Mouse (Mus musculus): ENCODE measurements at regions not wholly inside any gene's neighbourhood (a gene's known extent, or its start where the extent isn't known, plus 50 kb on each side); places are given as distances from the start of the nearest gene placed in this dataset.

GRCm38 (mm10) chr15:62134835-62135234, 1212.0 kb upstream of the A1bg start:
- no peak for DNase-seq (ENCODE audit: low spot score in 2 of 2)

DNA sequence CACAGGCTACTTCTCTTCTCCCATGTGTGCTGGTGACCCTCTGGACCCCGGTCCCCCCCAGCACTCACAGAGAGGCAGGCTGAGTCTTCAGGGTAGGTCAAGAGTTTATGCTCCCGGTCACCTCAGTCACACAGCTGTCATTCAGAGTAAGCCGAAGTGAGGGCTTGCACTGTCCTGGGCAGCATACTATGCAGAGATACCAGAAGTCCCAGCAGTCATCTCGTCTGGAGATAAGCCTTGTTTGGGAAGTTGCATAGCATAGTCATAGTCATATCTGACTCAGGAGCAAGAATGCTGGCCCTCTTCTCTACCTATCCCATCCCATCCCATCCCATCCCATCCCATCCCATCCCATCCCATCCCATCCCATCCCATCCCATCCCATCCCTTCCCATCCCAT, 1211.5 kb upstream of the A1bg start:
- no peak for DNase-seq (ENCODE audit: low spot score in 2 of 2)

DNA sequence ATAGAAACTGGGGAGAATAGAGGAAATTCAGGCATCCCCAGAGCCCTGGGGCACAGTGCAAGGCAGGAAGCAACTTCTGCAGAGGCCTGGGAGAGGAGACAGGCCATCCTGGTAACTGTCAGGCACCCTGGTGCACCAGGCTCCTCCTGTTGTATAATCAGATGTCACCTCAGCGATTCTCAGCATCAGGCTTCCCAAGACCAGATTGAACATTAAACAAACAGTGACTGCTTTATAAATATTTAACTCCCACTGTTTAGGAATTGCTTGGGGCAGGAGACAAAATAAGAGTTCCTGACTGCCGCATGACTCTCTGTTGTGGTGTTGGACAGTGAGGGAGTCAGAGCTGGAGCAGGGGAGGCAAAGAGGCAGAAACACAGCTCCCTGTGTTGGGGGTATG, 1210.1 kb upstream of the A1bg start:
- no peak for DNase-seq (ENCODE audit: low spot score in 2 of 2)

- DNase-seq (ENCODE audit: low spot score in 2 of 2) = no peak
These were observed 1208.9 kb upstream of the A1bg start for GRCm38 (mm10) chr15:62131686-62132085.

DNA sequence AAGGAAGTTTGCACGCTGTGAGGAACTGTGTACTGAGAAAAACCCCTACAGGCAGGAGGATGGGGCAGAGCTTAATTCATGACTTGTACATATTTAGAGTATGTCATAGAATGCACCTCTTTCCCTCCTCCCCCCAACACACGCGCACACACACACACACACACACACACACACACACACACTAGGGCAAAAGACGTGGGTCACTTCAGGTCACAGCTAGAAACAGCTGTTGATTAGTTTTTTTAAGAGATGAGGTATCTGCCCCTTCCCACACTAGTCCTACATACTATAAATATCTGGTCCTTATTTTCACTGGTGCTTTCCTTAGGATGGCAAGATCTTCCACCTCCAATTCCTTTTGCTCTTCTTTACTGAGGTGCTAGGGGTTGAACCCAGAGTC, 1207.7 kb upstream of the A1bg start:
- DNase-seq (ENCODE audit: low spot score in 2 of 2) = no peak

DNA sequence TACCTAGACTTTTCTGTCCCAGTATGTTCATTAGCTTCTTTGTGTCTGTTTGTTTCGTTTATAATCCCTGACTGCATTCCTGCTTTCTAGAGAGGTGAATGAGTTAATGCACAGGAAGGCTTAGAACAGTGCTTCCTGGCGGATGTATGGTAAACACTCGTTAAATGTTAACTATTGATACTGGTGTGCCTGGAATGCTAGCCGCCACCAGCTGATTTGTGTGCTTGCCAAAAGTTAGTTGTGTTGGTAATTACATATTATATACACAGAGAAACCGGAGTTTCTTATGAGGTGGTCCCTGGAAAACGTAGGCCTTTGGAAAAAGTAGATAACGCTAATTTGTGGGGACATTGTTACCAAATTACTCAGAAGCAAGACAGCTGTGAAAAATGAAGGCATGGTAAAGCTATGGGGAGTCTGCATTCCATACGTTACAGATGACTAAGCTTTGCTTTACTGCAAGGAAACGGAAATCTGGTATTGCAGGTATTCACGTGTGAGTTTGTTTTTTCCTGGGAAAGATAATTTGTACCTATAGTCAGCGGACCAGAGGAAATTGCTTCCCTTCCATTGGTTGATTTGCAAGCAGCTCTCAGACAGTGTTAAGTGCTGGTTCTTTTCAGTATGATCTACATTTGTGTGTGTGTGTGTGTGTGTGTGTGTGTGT, 1205.9 kb upstream of the A1bg start:
- DNase-seq (ENCODE audit: low spot score in 2 of 2) = no peak

DNA sequence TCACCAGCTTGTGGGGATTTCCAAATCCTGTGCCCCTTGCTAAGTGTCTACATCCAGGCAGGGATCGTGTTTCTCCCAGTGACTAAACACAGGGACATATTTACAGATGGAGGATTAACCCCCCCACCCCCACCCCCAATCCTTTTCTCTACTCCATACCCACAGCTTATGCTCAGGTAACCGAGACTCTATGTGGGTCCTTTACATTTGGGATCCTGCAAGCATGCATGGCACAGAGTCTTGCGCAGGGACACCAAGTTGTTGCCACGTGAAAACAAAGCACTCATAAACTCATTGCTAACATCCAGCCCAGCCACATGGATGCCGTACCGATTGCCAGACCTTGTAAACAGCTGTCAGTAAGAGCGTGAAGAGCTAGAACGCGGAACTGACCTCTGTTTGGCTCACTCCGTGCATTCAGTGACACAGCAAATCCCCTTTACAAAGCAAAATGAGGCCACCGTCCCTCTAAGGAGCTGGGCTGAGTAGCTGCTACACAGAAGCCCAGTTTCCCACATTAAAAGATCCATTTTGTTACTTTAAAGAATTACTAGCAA, 1204.9 kb upstream of the A1bg start:
- DNase-seq (ENCODE audit: low spot score in 2 of 2) = no peak

- DNase-seq (ENCODE audit: low spot score in 2 of 2) = no peak
These were observed 1202.9 kb upstream of the A1bg start for GRCm38 (mm10) chr15:62125718-62126117.

DNA sequence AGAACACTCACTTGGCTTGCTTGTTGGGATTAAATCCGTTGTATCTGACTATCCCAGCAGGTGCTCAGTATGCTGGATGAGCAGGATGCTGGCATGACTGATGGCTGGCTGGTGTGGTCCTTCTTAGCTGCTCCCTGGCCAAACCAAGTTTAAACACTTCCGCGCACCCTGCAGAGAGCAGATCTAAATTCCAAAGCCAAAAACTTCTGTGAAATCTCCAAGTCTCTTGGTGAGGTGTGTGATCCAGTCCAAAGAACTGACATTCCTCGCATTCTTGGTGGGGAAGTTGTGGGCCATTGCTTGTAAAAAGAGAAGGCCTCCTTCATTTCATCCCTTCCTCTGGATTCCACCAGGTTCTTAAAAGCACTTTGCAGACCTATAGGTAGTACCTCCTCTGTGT, 1200.9 kb upstream of the A1bg start:
- no peak for DNase-seq (ENCODE audit: low spot score in 2 of 2)

- DNase-seq (ENCODE audit: low spot score in 2 of 2) = no peak
These were observed 1199.6 kb upstream of the A1bg start for GRCm38 (mm10) chr15:62122265-62123023.

- no peak for DNase-seq (ENCODE audit: low spot score in 2 of 2)
These were observed 1198.9 kb upstream of the A1bg start for GRCm38 (mm10) chr15:62121696-62122095.

DNA sequence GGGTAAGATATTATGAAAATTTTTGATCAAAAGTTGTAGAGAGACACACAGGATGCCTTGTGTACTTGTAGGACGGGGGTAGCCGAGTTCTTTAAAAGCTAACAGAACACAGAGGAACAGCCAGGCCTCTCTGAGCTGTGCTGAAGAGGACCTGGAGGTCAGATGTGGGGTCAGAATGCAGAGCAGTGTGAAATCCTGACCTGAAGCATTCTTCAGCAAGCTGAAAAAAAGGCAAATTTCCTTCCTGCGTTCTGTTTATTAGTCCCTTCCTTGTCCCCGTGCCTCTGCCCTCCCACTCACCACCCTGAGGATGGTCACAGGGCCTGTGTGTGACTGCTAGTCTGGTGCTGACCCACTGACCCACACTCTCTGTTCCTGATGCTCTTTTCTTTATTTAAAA, 1197.9 kb upstream of the A1bg start:
- DNase-seq (ENCODE audit: low spot score in 2 of 2) = no peak

- DNase-seq (ENCODE audit: low spot score in 2 of 2) = no peak
These were observed 1196.2 kb upstream of the A1bg start for GRCm38 (mm10) chr15:62118997-62119396.

GRCm38 (mm10) chr15:62116184-62116583, 1193.4 kb upstream of the A1bg start:
- no peak for DNase-seq (ENCODE audit: low spot score in 2 of 2)

DNA sequence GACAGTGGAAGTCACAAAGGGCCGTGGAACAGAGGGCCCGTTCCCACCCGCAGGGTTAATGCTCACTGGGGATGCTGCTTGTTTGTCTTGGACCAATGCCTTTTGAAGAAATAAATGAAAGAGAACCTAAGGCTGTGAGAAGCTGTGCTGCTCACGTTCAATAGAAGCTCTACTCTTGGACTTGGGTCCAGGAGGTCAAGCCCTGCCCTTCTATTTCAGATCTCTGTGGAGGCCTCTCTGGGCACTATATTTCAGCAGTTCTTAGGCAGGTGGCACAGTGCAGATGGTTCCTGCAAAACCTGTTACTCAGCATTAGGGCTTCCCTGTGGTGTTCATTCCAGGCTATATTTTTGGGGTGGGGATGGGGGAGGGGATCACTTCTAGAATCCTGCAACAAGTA, 1192.0 kb upstream of the A1bg start:
- no peak for DNase-seq (ENCODE audit: low spot score in 2 of 2)

- DNase-seq (ENCODE audit: low spot score in 2 of 2) = peak; percentile 18 to 44
These were observed 1189.3 kb upstream of the A1bg start for GRCm38 (mm10) chr15:62112151-62112550.

- no peak for DNase-seq (ENCODE audit: low spot score in 2 of 2)
These were observed 1185.2 kb upstream of the A1bg start for GRCm38 (mm10) chr15:62107976-62108375.

- DNase-seq (ENCODE audit: low spot score in 2 of 2) = peak; percentile 70 to 77
These were observed 1183.7 kb upstream of the A1bg start for GRCm38 (mm10) chr15:62106518-62106975.

DNA sequence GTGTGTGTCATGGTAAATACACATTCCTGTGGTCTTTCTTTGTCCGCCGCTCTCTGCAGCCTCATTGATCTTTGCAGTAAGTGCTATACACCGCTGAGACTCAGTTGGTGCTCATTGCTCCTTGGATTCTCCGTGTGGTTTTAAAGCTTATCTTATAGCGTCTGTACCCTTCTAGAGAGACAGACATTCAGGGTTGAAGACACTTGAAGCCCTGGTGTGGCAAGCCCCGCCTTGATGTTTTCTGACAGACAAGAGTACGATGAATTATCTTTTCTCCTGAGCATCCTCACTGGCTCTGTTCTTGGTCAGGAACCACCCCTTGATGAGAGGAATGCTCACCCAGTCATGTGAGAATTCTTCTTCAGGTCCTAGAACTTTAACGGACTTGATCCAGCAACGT, 1182.7 kb upstream of the A1bg start:
- no peak for DNase-seq (ENCODE audit: low spot score in 2 of 2)

DNA sequence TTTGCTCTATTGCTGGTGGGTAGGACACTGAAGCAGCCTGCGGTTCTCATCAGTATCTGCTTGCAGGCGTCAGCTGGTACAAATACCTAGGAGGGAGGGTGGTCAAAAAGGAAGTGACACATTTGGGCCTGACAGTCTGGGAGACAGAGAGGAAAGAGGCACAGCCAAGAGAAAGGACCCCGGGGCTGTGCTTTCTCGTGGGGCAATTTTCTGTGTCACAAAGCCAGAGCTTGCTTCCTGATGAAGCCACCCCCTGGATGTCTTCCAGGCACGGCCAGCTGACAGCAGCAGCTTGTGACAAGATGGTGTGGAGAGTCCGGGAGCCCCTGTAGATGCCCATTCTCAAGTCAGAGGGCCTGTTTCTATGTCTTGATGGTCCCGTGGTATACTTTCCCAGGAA, 1181.8 kb upstream of the A1bg start:
- DNase-seq (ENCODE audit: low spot score in 2 of 2) = peak; percentile 22 to 24

- DNase-seq (ENCODE audit: low spot score in 2 of 2) = no peak
These were observed 1176.9 kb upstream of the A1bg start for GRCm38 (mm10) chr15:62099683-62100082.

GRCm38 (mm10) chr15:62098791-62099660, 1176.2 kb upstream of the A1bg start:
- no peak for DNase-seq (ENCODE audit: low spot score in 2 of 2)

Data from frontal cortex, postnatal 10 days (tissue).